Mouse (Mus musculus): ENCODE data around the gene Wdcp.

The Wdcp gene

GRCm38 (mm10) chr12:4872273-4872672 lies 29.2 kb downstream of the Wdcp start:
- DNase-seq: peak; percentile 27

GRCm38 (mm10) chr12:4872983-4873477 lies 29.9 kb downstream of the Wdcp start:
- DNase-seq: peak; percentile 56

GRCm38 (mm10) chr12:4873531-4873930 lies 30.4 kb downstream of the Wdcp start:
- peak; percentile 83 for DNase-seq

GRCm38 (mm10) chr12:4874161-4874927 lies 31.2 kb downstream of the Wdcp start, which contains the start of gene Mfsd2b:
Gene Mfsd2b, minus strand, starts transcription at chr12:4874359.
- DNase-seq: peak; percentile 97

- DNase-seq: peak; percentile 76
Observed at GRCm38 (mm10) chr12:4875623-4876022, 32.5 kb downstream of the Wdcp start.

GRCm38 (mm10) chr12:4878296-4878783 lies 35.2 kb downstream of the Wdcp start:
- DNase-seq: peak; percentile 87

GRCm38 (mm10) chr12:4879048-4879447 lies 35.9 kb downstream of the Wdcp start:
- peak; percentile 74 for DNase-seq

GRCm38 (mm10) chr12:4882086-4882485 lies 39.0 kb downstream of the Wdcp start:
- DNase-seq: peak; percentile 60

- peak; percentile 43 for DNase-seq
Observed at GRCm38 (mm10) chr12:4885062-4885461, 42.0 kb downstream of the Wdcp start.

GRCm38 (mm10) chr12:4886581-4886980 lies 43.5 kb downstream of the Wdcp start:
- peak; percentile 67 for DNase-seq

GRCm38 (mm10) chr12:4888739-4889138 lies 45.6 kb downstream of the Wdcp start:
- peak; percentile 40 for DNase-seq

- DNase-seq: peak; percentile 46
Observed at GRCm38 (mm10) chr12:4889251-4889650, 46.1 kb downstream of the Wdcp start.

GRCm38 (mm10) chr12:4889891-4890290 lies 46.8 kb downstream of the Wdcp start:
- DNase-seq: no peak

- no peak for DNase-seq
Observed at GRCm38 (mm10) chr12:4898024-4898423, 54.9 kb downstream of the Wdcp start.

- DNase-seq: no peak
Observed at GRCm38 (mm10) chr12:4905946-4906345, 62.8 kb downstream of the Wdcp start.

GRCm38 (mm10) chr12:4906476-4906875 lies 63.4 kb downstream of the Wdcp start:
- DNase-seq: no peak

- peak; percentile 100 for DNase-seq
Observed at GRCm38 (mm10) chr12:4906951-4907906, 64.1 kb downstream of the Wdcp start, which contains the start of gene Ubxn2a. Gene Ubxn2a, minus strand, starts transcription at chr12:4907705.

- peak; percentile 62 for DNase-seq
Observed at GRCm38 (mm10) chr12:4908391-4908790, 65.3 kb downstream of the Wdcp start.
